Mouse (Mus musculus) E14TG2a.4 (cell line): ENCODE results near the gene Chn1.

Experiments
- CTCF ChIP-seq: conservative IDR thresholded peaks from 2 replicates; pipeline ENCODE4 v1.5.1; 2014; ENCODE audit warnings: low read length
- POU5F1 ChIP-seq: IDR thresholded peaks from 2 replicates; pipeline ENCODE4 v1.6.1; 2014; ENCODE audit warnings: low read length, borderline replicate concordance

DNA sequence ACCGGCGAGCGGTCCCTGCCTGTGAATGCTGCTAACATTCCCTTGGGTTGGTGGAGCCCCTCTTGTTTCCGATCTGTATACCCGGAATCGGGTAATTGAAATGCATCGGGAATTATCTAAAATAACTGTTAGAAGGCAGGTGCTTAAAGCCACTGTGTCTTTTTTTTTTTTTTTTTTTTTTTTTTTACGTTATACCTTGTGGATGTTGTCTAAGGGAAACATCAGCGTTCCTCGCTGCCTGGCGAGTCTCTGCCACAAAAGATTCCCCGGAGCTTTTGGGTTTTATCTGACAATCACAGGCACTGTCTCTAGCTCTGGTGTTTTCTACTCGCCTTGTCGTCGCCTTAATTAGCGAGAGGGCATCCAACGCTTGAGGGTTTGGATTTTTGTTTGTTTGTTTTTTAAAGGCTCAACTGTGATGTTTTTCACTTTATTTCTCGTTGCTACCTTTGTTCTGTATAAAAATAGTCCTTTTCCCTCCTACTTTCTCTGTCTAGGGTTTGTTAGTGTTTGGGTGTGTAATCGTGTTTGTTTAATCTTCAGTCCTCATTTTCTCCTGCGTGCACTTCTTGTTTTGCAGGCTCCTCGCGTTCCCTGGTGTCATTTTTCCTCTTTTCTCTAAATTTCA is 651 bp upstream of the Chn1 start:
- TF ChIP-seq CTCF: no peak
- no peak for TF ChIP-seq POU5F1
